Mouse (Mus musculus) left cerebral cortex, adult 11 months (tissue): Measurements from ENCODE around the gene Eef1akmt3.
"Not testable (repeated sequence)": the region's sequence is repeated elsewhere in the genome, so short reads cannot be mapped to it uniquely, and the experiment has no call there.

Source experiments
- DNase-seq: peaks from one replicate; pipeline ENCODE4 v3.0.0; 2022; ENCODE audit warnings: low spot score

Eef1akmt3 gene

GRCm38 (mm10) chr10:127041274-127041766 lies at the start of gene Eef1akmt3, which contains the start of gene Mettl1:
Gene Eef1akmt3 (minus strand): TSS chr10:127041513.
Gene Mettl1 (plus strand): TSS chr10:127041414.
- no peak for DNase-seq

DNA sequence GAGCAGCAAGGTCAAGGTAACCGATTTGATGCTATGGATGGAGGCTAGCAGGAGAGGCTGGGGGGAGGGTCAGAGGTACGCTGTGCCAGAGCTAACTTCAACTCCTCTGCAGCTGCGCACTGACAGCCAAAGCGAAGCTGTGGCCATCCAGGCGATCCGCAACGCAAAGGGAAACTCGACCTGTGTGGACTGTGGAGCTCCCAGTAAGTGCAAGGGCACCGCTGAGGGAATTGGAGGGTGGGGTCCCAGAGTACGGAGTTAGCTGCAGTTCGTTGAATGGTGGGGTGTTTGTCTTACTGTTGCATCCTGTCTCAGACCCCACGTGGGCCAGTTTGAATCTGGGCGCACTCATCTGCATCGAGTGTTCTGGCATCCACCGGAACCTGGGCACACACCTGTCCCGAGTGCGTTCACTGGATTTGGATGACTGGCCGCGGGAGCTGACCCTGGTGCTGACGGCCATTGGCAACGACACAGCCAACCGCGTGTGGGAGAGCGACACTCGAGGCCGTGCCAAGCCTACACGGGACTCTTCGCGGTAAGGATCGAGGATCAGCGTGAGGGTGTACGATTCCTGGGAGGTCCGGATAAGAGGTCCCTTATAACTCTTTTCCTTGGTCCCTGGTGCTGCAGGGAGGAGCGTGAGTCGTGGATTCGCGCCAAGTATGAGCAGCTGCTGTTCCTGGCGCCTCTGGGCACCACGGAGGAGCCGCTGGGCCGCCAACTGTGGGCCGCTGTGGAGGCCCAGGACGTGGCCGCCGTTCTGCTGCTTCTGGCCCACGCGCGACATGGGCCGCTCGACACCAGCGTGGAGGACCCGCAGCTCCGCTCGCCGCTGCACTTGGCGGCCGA lies 49.5 kb upstream of the Eef1akmt3 start:
- DNase-seq, result no peak

- DNase-seq, result no peak
These were observed 44.3 kb upstream of the Eef1akmt3 start for GRCm38 (mm10) chr10:127085633-127086032.

- DNase-seq, result no peak
These were observed 43.7 kb upstream of the Eef1akmt3 start for GRCm38 (mm10) chr10:127085052-127085451.

GRCm38 (mm10) chr10:127083915-127084306 lies 42.6 kb upstream of the Eef1akmt3 start:
- no peak for DNase-seq

- DNase-seq, result no peak
These were observed 42.1 kb upstream of the Eef1akmt3 start for GRCm38 (mm10) chr10:127083292-127083914.

GRCm38 (mm10) chr10:127081996-127082620 lies 40.8 kb upstream of the Eef1akmt3 start:
- DNase-seq, result no peak

DNA sequence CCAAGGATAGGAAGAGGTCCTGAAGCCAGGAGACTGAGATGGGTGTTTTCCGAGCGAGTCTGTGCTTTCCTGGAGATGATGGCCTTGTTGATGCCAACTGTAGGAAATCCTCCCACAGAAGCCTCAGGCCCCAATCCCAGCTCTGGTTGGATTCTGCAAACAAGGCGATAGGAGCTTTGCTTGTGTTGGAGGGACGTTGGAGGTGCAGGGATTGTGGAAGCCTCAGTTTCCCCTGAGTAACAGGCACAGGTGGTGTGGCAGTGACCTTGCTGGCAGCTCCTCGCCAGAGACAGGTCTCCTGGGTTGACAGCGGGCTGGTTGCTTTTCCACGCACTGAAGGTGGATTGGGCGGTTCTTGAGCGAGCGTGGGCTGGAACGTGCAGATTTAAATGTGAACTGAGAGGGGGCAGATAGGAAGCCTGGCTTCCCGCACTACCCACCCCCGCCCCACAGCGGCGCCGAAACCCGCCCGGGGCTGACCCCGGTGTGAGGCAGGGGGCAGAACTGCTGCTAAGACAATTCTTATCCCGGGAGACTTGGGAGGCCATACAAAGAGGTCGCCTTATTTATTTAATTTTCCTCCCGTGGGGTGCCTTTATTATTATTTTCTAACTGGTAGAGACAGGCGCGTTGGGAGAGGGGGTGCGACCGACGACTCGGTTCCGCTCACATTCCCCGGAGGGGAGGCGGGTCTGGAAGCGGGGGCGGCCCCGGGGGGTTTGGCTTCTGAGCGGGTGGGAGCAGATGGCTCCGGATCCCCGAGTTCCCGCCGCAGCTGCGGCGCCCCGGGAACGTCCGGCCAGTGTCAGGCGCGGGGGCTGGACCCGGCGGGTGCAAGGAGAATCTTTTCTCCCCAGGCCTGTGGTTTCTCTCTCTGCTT lies 39.8 kb upstream of the Eef1akmt3 start:
- DNase-seq, result no peak

- no peak for DNase-seq
These were observed 38.5 kb upstream of the Eef1akmt3 start for GRCm38 (mm10) chr10:127079665-127080391.

DNA sequence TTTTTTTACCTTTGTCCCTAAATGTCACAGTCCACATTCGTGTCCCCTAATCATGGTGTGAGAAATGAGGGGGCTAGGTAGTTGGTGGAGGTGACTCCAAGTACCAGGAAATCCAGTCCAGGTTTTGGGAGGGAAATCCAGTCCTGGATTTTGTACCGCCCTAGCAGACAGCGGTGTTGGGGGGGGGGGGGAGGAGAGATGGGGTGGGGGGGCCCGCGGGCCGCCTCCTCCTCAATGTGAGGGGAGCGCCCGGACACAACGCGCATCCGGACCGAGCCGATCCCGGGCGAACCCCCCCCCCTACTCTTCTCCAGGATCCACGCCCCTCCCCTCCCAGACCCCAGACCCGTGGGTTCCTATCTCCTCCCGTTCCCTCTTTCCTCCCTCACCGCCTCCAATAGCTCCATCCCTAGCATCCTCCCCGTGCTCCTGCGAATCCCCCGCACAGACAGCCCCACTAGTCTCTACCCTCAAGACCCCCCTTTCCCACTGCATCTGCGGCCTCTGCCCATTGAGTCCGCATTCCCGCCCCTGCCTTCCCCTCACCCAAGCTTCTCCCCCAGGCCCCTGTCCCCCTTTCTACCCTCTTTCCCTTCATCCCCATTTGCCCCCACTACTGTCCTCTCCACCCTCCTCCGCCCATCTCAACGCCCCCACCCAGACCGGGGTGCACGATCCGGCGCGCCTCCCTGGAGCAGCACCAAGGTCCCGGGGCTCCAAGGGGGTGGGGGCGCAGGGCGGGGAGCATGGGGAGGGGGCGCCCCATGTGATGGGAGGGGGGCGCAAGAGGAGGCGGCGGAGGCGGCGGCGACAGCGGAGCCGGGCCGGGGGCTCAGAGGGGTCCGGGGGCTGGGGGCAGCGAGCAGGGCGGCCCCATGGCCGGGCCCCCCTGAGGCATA lies 37.6 kb upstream of the Eef1akmt3 start:
- DNase-seq, result no peak

DNA sequence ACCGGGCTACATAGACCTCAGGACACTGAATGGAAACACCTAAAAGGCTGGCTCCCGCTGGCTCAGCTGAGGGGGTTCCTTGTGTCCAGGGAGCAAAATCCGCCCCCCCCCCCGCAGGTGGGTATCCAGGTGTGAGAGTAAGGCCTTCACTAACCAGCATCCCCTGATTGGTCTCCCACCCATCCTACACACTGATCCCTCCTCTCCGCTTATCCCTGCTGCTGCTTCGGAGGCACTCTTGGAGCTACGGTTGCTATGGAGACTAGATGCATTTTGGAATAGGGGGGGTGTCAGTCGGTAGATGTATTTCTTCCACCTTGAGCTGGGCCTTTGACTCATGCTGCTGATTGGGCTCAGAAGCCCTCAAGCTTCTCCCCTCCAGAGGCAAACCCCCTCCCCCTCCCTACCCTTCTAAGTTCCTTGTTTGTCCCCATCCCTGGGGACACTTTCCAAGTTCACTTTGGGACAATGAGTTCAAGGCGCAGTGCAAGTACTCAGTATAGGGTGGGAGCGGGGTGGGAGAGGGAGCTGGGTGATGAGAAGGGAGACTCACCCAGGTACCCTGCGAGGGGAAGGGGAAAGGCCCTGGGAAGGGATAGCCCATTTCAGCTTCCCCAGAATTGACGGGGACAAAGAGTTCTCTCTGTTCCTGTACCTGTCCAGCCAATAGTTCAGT lies 36.8 kb upstream of the Eef1akmt3 start:
- peak; percentile 73 for DNase-seq

GRCm38 (mm10) chr10:127077515-127077914 lies 36.2 kb upstream of the Eef1akmt3 start:
- DNase-seq, result no peak

GRCm38 (mm10) chr10:127076082-127076481 lies 34.8 kb upstream of the Eef1akmt3 start:
- no peak for DNase-seq

GRCm38 (mm10) chr10:127075651-127076050 lies 34.3 kb upstream of the Eef1akmt3 start:
- no peak for DNase-seq

- no peak for DNase-seq
These were observed 33.8 kb upstream of the Eef1akmt3 start, which contains the start of gene Agap2 for GRCm38 (mm10) chr10:127075080-127075479. Gene Agap2 (plus strand): TSS chr10:127075284.

DNA sequence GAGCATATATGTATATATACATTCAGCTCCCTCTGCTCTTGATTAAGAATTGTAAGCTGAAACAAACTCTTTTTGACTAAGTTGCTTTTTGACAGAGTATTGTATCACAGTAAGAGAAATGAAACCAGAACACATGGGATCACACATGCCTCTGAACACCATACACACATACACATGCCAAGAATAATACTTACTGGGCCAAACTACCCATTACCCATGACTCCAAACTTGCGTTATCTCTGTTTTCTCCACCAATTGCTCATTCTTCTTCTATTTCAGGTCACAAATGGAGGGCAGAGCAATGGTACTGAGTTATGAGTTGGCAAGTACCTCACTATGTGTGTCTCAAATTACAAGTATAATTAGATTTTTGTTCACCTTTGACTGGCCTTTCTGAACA lies 32.7 kb upstream of the Eef1akmt3 start:
- DNase-seq, result no peak

- not testable (repeated sequence) for DNase-seq
These were observed 31.7 kb upstream of the Eef1akmt3 start for GRCm38 (mm10) chr10:127072969-127073368.

GRCm38 (mm10) chr10:127072270-127072669 lies 31.0 kb upstream of the Eef1akmt3 start:
- not testable (repeated sequence) for DNase-seq

DNA sequence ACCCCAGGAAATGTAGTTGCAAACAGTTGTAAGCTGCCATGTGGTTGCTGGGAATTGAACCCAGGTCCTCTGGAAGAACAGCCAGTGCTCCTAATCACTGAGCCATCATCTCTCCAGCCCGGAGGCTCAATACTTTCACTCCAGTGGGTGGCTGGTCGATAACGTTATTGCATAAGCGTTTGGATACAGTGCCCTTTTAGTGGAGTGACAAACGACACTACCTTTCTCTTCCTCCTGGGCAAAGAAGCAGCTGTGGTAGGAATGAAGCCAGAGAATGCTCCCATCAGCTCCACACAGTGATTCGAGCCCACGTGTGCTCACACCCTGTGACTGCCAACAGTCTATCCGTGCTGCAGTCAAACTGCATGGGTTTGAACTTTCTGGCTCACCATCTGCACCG lies 29.9 kb upstream of the Eef1akmt3 start:
- no peak for DNase-seq
